Mouse (Mus musculus) left cerebral cortex, postnatal 36 days (tissue): ENCODE measurements at regions not wholly inside any gene's neighbourhood (a gene's known extent, or its start where the extent isn't known, plus 50 kb on each side); places are given as distances from the start of the nearest gene placed in this dataset.

Source experiments
- DNase-seq, 2 experiments: peaks; one replicate each; pipeline ENCODE4 v3.0.0; 2021 to 2022; ENCODE audit warnings: low spot score in 2 of 2, mixed read lengths in 1 of 2
- intact Hi-C: fragments of 180-260 bp; cut with DNase I; formaldehyde crosslinking; loops from one replicate; pipeline ENCODE4 v1.15.1; 2025

DNA sequence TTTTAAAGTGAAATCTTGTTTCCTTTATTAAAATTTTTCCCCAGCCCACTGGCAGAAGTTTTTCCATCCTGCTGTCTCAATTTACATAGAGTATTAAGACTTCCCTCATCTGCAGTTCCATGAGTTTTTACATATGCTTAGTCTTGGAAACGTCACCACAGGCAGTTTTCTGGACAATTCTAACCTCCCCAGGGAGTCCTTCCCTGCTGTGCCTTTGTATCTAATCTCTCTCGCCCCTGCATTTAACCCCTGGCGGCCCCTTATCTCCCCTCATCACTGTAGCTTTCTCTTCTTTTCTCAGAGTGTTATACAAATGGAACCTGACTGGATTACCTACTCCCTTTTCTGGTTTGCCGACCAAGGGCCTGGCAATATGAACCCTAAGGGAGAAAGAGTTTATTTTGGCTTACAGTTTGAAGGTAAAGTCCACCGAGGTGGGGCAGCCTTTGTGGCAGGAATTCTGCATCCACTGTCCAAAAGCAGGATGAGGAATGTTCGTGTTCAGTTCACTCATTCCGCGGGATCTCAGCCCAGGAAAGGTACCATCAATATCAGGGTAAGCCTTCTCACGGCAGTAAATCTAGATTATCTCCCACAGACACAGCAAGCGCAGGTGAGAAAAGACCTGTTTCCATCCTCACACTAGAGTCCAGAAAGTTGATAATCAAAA, 66.0 kb upstream of the Aldh1a3 start:
- intact Hi-C loops: no loop called here
- DNase-seq: no peak

DNA sequence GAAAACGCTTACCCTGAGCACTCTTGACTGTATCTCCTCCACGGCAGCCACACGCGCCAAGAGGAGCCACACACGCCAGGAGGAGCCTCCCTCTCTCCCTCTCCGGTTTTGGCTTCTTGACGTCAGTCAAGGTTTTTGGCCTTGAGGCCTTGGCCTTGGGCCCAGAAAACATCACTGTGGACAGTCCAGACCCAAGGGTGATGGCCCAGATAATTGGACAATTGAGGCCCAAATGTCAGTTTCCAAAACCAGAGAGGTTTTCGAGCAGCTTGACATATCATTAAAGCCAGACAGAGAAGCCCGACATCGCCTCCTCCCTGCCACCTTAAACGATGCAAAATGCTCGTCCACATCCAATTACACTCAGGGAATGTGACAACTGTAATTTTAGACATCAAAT, 65.4 kb upstream of the Aldh1a3 start:
- no peak for DNase-seq
- intact Hi-C loops: no loop called here

DNA sequence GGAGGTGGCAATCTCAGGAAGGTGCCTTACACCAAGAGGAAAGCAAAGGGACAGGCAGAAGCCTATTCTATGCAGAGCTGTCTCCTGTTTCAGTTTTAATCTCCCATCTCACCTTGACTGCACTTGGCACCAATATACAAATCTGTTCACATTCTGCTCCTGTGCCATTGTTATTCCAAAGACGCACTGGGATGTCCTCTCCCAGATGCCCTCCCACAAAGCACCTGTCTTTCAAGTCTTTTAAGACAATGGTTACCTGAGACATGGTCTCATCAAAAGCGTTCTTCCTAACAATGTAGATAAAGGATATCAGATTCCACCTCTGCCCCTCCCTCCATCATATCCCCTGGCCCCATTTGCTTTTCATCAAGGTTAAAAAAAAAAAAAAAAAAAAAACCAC, 64.2 kb upstream of the Aldh1a3 start:
- DNase-seq: no peak
- intact Hi-C loops: no loop called here

DNA sequence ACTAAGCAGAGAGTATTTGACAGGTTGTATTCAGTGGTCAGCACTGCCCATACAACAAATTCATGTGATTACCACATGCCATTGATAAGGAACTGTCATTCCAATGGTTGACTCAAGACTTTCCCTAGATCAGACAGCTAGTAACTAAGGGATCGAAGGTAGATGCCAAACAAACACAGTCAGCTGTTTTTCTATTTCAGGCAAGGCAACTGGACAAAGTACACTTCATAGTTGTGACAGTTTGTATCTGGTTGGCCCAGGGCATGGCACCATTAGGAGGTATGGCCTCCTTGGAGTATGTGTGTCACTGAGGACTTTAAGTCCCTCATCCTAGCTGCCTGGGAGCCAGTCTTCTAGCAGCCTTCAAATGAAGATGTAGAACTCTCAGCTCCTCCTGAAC, 62.8 kb upstream of the Aldh1a3 start:
- no peak for DNase-seq
- intact Hi-C loops: no loop called here

DNA sequence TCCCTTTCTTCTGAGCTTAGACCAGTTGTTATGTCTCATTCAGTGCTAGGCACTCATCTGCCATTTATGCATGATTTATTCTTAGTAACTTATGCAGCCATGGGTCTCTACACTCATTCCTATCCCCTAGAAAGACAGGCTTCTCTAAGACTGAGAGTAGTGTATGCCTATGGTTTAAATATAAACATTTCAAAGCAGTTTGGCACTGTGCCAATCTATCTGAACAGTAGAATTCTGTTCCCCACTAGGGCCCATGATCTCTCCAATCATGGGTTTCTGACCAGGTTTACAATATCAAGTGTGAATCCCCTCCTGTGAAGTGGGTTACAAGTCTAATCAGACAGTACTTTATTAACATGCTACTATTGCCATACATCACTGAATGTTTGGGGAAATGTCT, 60.4 kb upstream of the Aldh1a3 start:
- no peak for DNase-seq
- intact Hi-C loops: no loop called here

DNA sequence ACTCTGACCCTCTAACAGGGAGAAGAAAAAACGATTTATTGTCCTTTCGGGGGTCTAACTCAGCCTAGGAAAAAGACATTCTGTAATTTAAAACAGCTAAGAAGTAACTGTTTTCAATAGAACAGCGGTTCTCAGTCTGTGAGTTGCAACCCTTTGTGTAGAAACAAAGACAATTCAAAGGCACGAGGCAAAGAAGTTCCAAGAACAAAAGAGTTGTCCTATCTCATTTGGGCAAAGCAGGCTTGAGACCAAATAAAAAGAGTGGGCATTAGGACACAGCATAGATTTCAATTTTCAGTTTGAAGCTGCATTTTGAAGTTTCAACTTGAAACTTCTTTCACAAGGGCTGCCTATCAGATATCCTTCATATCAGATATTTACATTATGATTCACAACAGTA, 53.1 kb upstream of the Aldh1a3 start:
- DNase-seq: no peak
- intact Hi-C loops: no loop called here

DNA sequence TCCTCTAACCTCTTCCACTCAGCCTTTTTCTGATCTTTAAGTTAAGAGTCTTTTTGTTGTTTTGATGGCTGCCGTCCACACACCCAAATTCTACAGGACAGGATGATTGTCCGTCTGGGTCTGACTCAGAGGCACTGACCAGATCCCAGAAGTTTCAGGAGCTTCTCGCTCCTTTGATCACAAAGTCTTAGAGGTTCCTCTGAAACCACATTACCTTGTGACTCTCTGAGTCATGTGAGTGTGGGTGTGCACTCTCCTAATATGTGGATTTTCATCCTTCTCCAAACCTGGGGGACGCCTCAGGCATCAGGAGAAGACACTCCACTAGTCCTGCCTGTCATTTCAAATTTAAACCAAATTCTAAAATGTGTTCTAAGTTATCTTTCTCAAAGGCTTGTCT, 52.0 kb upstream of the Aldh1a3 start:
- no peak for DNase-seq
- intact Hi-C loops: no loop called here

DNA sequence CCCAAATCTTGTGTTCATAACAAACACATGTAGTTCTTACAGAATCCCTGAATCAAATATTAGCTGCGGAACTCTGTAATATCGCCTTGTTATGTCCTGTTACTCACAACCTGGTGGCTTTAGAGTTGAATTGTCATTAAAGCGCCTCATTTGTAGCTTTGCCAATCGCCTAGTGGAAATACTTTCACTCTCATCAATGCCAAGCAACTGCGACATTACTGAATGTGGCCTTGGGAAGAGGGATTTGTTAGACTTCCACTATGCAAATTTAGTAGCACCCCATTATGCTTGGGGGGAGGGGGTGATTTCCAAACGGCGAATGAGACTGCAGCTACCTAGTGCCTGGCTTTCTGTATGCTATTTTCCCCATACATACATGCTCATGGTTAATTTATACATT, 50.8 kb upstream of the Aldh1a3 start:
- DNase-seq: no peak
- intact Hi-C loops: no loop called here

DNA sequence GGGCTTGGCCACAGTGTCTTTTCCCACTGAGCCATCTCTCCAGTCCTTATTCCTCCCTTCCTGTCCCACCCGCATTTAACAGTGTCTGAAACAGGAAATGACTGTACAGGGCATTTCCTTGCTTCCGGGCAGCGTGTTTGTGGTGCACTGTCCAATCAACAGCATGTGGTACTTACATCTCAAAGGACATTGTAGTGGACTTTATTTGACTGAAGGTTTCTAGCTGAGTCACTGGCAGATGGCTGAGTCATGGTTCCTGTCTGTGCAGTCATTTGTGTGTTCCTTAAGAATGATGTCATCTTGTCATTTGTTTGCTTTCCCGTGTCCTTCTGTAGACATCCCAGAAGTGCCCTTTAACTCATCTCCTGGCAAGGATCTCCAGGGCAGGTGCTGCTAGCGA, 50.2 kb upstream of the Aldh1a3 start:
- intact Hi-C loops: no loop called here
- no peak for DNase-seq
